Mouse (Mus musculus) c-Kit-positive CD71-positive TER-119-negative erythroid progenitor cells, embryonic 14.5 days (primary cell): ENCODE measurements at regions not wholly inside any gene's neighbourhood (a gene's known extent, or its start where the extent isn't known, plus 50 kb on each side); places are given as distances from the start of the nearest gene placed in this dataset.
"Not testable (repeated sequence)": the region's sequence is repeated elsewhere in the genome, so short reads cannot be mapped to it uniquely, and the experiment has no call there.

Experiments used
- DNase-seq: peaks from one replicate; pipeline ENCODE4 v3.0.0-alpha.2; 2013; ENCODE audit warnings: low read depth

- no peak for DNase-seq
These were observed 1948.3 kb downstream of the 9330182O14Rik start for GRCm38 (mm10) chr15:42082436-42082835.

GRCm38 (mm10) chr15:42100730-42101129, 1966.6 kb downstream of the 9330182O14Rik start:
- DNase-seq = no peak

DNA sequence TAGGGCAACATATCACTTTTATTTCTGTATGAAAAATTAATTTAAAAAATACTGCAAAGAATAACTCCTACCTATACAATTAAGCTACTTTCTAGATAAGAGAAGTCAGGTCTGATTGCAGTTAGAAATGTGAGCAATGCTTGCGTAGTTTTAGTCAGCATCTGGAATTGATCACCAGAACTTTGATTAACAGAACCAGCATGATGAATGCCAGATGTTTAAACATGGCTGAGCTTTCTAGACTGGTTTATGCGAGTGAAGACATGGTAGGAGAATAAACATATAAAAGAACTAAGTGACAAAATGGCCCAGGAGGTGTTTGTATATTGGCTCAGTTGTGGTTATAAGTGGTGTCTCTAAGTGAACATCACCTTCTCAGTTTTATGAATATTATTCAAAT, 1970.7 kb downstream of the 9330182O14Rik start:
- no peak for DNase-seq

DNA sequence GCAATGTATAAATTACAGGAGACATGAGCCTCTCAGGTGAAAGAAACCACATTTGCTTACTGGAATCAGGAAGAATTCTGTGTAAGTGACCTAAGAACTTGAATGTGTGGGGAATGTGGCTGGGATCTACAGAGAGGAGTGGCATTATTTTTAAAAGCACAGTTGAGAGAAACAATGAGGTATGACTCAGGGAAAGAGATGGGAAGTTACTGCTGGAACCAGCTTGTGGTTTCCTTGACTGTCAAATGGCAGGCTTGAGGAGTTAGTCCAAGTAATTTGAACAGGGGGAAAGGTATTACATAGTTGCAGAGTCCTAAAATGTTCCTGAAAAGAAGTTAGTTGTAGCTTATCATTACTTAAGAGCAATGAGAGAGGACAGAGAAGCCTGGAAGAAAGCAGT, 1972.9 kb downstream of the 9330182O14Rik start:
- DNase-seq = no peak

DNA sequence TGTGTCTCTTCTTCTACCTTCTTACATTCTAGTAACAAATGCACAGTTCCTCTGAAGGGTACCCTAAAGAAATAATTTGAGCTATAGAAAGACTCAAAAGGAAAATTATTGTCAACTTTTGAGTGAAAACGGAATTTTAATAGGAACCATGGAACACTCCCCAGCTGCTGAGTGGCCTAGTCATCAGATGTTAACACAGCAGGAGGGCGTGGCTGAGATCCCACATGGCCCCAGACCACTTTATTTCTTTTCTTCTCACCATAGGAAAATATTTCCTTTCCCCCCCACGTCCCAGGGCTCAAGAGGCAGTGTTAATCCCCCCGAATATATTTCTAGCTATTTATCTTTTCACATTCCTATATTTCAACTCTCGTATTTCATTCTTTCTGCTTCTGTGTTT, 1977.6 kb downstream of the 9330182O14Rik start:
- no peak for DNase-seq

- DNase-seq = no peak
These were observed 1993.3 kb downstream of the 9330182O14Rik start for GRCm38 (mm10) chr15:42127471-42127870.

DNA sequence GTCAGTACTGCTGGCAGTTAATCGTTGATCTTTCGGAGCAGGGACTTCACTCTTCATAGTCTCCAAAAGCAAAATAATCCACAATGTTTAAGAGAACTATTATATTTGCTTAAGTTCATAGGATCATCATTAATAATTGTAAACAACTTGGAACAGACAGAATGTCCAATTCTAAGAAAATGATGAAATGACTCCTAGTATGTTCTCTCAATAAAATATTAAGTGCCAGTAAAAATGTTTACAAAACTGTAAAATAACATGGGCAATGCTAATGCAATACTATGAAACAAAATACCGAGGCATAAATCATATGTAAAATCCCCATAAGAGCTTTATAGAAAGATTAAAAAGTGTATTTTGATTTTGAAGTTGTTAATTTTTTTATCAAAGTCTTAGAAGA, 1994.8 kb downstream of the 9330182O14Rik start:
- DNase-seq = no peak

DNA sequence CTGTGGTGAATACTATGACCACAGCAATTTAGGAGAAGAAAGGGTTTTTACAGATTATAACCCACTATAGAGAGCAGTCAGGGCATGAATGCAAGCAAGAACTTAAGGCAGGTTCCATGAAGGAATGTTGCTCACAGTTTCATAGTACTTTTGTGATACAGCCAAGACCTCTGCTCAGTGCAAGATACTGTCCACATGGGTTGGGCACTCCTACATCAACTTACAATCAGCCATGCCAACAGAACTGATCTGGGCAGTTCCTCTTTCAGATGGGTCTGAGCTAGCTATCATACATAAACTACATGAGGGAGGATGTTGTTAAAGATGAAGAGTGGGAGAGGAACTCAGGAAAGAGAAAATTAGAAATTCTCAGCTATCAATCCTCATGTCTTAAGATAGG, 2032.4 kb downstream of the 9330182O14Rik start:
- DNase-seq = no peak

GRCm38 (mm10) chr15:42177766-42178165, 2043.6 kb downstream of the 9330182O14Rik start:
- not testable (repeated sequence) for DNase-seq

DNA sequence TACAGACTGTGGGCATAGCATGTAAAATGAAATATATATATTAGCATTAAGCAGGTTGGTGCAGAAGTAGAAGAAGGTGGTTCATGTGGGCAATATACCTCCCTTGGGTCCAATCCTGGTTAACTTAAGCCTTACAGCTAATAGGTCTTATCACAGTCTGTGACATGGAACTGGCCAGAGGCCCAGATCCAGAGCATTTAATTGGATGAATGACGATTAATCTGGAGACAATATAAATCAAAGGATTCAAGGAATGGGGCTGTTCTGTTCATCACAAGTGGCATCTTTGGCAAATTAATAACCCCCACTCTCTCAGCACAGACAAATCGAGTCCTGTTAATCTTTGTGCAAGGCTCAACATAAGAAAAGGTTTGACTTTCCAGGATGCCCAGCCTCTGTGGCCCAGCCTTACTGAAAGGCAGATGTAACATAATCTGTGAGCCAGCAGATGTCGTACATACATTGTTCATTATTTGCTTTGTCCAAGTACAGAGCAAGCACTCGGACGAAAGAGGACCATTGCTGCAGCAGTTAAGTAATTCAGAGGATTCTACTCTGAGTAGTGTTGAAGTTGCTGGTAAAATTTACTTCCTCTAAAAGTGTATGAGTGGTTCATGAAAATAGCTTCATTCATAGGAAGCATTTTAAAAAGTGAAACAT, 2073.2 kb downstream of the 9330182O14Rik start:
- no peak for DNase-seq

GRCm38 (mm10) chr15:42219496-42219895, 2085.3 kb downstream of the 9330182O14Rik start:
- DNase-seq = no peak

- DNase-seq = no peak
These were observed 2085.8 kb downstream of the 9330182O14Rik start for GRCm38 (mm10) chr15:42220005-42220404.

DNA sequence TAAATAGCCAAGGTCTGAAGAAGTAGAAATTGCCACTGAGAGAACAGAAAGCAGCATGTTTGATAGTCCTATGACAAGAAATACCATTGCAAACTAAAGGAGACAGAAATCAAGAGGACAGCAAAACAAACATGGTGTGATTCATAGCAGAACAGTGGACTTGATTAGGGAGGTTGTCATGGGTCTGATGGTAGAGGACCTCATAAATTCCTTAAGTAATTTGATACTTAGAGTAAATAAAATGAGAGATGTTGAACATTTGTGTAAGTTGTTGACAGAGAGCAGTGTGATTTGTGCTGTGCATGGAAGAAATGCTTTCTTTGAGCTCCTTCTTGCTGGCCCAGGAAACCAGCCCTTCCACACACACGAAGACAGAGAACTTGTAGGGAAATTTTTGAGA, 2090.8 kb downstream of the 9330182O14Rik start:
- DNase-seq = no peak

- DNase-seq = no peak
These were observed 2097.5 kb downstream of the 9330182O14Rik start for GRCm38 (mm10) chr15:42231692-42232091.

DNA sequence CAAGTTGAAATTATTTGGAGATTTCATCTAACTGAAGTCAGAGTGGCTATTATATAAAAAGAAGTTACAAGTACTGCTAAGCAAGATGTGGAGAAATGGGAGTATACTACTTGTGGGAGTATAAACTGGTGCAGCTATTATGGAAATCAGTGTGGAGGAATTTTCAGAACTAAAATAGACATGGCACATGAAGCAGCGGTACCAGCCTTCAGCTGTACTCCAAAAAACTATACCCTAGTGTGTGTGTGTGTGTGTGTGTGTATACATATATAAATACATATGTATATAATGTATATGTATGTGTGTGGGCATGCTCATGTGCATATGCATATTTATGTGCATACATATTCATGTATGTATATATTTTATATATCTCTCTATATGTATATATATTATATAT, 2112.6 kb downstream of the 9330182O14Rik start:
- no peak for DNase-seq

DNA sequence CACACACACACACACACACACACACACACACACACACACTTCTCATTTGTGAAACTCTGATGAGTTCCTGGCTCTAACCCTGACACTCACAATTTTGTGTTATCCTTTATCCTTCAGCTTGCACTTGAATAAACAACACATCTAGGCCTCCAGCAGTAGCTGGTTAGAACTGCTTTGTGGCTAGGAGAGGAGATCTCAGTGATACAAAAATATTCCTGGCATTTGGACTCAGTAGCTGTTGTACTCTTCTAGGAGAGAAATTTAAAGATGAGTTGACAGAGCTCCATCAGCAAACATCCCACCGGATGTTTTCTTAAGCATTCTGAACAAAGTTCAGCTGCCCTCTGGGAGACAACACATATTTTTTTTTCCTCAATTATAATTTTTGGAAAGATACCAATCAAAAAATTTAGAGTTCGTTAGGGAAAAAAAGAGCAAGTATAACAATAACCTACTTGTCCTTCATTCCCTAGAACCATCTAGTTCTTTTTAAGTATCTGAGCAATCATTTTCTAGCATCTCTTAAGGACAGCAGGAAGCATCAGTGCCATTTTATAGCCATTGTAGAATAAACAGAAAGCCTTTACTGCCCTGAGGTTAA, 2118.7 kb downstream of the 9330182O14Rik start:
- DNase-seq = no peak

DNA sequence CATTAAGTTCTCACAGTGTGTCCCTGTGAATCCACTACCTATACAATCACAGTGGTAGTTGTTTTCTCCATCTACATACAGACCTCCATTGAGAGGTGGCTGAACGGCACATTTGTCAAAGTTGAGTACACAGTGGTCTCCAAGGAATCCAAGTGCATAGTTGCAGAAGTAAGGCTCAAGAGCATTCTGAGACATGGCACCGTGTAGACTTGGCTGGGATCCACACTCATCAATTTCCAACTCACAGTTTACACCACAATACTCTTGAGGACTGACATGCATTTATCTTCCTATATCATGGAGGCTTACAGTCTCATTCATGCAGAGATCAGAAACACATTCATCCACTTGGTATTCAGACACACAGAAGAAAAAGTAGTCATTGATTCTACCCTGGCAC, 2122.2 kb downstream of the 9330182O14Rik start:
- DNase-seq = no peak

GRCm38 (mm10) chr15:42275117-42275516, 2141.0 kb downstream of the 9330182O14Rik start:
- no peak for DNase-seq

- DNase-seq = no peak
These were observed 2143.1 kb downstream of the 9330182O14Rik start for GRCm38 (mm10) chr15:42277247-42277646.

DNA sequence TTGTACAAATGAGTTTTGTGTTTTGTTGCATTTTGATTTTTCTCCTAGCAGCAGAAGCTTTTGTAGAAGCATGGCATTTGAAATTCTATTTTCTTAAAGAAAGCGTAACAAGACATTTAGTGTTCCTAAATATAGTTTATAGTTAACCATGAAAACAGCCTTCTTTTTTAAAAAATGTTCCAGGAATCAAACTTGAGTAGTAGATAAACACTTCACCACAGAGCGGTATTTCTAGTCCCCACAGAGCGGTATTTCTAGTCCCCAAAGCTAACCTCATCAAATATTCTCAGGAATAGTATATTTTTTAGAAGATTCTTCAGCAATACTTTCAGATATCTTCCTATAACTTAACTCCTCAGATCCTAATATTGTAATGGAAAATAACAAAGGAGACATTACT, 2146.6 kb downstream of the 9330182O14Rik start:
- DNase-seq = no peak

DNA sequence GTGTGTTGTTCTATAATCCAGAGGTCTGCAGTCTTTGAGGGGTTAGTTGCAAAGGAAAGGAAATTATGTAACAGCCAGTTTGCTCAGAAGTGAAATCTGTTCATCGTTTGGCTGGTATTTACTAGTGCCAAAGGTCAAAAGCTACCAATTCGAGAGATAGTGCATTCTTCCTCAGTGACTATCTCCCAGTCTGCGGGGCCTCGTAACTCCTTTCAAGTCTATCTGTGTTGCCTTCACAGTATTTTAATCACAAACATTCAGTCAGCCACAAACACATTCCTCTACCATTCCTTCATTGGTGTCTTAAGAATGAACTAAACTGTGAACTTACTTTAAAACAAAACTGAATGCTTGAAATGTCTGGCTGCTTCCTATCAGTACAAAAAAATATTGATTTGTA, 2162.2 kb downstream of the 9330182O14Rik start:
- DNase-seq = no peak

GRCm38 (mm10) chr15:42297430-42297829, 2163.3 kb downstream of the 9330182O14Rik start:
- DNase-seq = no peak

DNA sequence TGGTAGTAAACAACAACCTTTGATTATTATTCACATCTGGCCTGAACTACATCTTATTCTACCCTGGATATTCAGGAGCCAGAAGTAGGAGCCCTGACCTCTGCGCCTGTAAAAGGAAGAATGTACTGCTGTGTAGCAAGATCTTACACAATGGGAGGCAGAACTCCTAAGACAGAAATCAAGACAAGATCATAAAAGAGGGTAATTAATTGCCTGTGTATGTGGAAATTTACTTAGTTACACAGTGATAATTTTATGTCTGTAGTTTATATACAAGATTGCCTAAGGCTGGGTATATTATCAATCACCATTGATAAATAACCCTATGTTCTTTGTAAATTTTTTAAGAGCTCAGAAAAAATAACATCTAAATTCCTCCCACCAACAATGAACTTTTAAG, 2167.8 kb downstream of the 9330182O14Rik start:
- DNase-seq = no peak

DNA sequence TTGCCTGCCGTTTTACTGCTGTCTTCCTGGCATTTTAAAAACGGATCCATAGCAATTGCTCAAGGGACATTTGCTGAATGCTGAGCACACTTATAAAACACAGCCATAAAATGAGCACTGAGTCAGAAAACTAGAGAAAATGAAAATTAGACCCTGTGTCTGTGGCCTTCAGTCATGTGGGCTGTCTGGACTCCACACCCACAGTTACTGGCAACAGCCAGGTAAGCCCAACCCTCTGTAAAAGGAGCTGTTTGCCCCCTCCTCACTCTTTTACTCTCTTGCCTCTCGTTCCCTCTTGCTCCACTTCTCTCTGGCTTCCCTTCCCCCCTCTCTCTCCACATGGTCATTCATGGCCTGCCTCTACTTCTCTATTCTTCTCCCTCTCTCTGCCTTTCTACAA, 2169.9 kb downstream of the 9330182O14Rik start:
- DNase-seq = no peak
